Mouse (Mus musculus): Measurements from ENCODE around the gene Tbck.

- TF ChIP-seq POLR2A (IDR thresholded peaks at IDR 0.05; ENCODE audit: control insufficient read depth, extremely low read depth, insufficient read depth, low read length, poor library complexity) (no peak), CTCF (IDR thresholded peaks at IDR 0.05; ENCODE audit: borderline replicate concordance, control insufficient read depth, extremely low read depth, insufficient read depth, low read length, poor library complexity) (no peak)
These were observed 23.0 kb downstream of the Tbck start for GRCm38 (mm10) chr3:132706977-132707376.

Measured in thymus, adult 2 months (tissue).